Mouse (Mus musculus): ENCODE measurements around the gene Spata19.

The Spata19 gene

DNA sequence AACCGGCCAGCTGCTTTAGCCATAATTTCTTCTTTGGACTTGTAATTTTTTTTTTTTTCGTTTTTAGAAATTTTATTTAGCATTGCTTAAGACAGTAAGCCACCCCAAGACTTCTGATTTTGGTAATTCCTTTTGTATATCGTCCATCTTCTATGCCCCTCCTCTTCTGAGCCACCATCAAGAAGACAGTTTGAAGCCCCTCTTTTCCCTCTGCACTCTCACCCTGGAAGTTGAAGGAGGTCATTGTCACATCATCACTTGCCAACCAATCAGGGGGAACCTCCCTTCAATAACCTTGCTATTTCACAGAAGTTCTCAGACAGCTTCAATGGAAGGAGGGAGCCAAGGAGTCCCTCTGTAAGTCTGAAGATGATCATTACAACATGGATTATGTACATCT is at the start of gene Spata19:
Gene Spata19, plus strand, starts transcription at position 301 of the 400 bp plus-strand sequence.
- in situ Hi-C loops (cut with MboI; ENCODE audit: unreplicated experiment in 2 of 2), result no loop called here

DNA sequence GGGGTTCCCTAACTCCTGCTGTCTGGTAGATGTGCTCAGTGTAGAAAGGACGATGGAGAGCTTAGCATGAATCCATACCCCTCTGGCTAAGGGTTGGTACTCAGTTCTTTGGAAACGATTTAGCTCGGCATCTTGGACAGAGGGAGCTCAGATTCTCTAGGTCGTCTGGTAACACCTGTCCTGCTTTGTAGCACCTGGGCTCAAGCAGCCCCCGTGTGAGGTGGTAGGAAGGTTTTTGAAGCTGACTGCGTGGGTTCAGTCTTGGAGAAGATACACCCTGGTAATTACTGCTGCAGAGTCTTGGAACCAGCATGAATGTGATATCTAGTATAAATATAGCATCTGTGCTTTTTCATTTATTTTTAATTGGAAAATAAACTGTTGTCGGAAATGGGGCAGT is 43.5 kb upstream of the Spata19 start:
- in situ Hi-C loops (cut with MboI; ENCODE audit: unreplicated experiment in 2 of 2), result no loop called here

DNA sequence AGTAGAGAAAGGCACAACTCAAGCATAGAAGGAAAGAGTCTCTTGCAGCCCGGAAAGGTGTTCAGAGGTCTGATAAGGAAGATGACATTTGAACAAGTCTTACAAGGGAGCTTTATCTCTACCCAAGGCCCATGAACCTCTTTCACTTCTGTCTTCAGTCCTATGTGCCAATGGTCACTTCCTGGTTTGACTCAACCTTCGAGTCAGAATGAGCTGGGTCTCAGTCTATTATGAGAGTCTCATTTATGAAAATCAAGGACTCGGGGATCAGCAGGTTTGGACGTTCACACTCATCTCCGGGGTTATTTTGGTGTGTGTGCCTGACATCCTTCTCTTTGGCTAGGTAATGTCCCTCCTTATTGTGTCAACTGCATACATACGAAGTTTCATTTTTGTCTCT is 38.7 kb upstream of the Spata19 start:
- in situ Hi-C loops (cut with MboI; ENCODE audit: unreplicated experiment in 2 of 2), result no loop called here

DNA sequence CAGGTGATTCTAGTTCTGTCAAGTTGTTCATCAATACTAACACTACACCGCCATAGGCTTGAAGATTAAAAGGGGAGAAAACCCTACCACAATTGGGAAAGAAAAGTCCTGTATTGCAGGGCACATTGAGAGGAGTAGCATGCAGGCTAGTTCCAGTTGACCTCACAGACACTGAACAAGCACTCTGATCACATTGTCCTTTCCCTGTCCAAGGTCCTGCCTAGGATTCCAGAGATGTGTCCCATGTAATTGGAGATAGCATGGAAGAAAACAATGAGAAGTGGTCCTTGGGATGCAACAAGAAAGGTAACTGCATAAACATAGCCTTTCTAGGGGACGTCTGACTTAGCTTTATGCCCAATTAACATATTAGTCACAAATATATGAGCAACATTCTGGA is 29.4 kb upstream of the Spata19 start:
- in situ Hi-C loops (cut with MboI; ENCODE audit: unreplicated experiment in 2 of 2), result no loop called here

DNA sequence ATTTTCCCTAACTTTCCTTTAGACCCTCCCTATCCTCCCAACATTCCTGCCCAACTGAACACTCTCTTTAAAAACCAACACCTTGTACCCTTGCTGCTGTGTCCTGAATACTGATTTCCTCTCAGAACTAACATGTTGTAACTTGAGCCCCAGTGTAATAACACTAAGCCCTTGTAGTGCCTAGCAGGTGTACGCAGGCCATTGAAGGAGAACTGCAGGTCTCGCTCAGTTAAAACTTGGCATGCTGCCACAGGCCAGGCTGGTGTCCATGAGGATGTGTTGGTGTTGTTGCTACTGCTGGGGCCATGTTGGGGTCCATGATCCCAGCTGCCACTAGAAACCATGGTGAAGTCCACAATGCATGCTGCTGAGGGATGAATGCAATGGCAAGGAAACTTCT is 27.5 kb upstream of the Spata19 start:
- in situ Hi-C loops (cut with MboI; ENCODE audit: unreplicated experiment in 2 of 2), result no loop called here

DNA sequence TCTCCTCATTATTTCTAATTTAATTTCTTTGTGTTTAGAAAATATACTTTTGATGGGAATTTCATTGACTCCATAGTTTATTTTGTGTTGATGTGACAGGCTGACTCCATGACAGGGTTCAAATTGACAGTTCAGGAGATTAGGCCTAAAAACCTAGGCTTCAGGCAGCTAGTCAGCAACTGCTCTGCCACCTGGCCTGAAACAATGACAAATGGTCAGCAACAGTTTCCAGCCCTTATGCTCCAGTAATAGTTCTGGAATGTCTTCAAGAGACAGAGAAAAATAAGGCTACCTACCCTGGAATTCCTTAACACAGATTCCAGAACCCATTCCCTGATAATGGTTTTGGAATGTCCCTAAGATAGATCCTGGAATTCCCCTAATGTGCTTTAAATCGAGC is 20.9 kb upstream of the Spata19 start:
- in situ Hi-C loops (cut with MboI; ENCODE audit: unreplicated experiment in 2 of 2), result no loop called here

DNA sequence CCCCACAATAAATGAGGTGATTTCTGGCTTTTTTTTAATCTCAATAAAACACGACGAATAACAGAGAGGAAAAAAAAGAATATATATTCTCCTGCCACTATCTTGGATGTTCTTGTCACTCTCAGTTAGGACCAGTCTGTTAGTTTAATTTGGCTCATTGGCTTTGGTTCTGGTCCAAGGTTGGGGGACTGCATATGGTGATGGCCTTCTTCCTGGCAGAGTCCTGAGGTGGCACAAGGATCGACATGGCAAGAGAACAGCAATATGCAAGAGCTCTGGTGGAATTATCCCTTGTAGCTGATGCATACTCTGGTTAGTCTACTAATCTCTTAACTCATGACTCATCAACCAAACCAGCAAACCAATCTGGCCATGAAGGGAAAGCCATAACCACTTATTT is 9.6 kb upstream of the Spata19 start:
- in situ Hi-C loops (cut with MboI; ENCODE audit: unreplicated experiment in 2 of 2), result no loop called here

DNA sequence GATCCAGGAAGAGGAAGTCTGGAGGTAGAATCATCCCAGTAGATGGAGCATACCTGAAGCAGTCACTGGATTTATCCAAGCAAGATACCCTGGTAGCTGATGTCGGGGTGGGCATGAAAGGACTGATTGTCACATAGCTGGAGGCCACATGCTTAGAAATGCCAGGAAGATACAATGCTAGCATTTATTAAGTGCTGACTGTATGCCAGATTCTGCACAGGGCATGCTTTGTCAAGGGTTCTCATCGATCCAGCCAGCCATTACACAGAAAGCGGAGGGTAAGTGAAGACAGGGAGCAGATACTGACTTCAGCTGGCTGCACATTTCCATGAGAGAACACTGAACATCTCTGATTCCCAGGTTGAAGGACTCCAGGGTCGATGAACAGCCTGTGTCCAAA is 4.6 kb downstream of the Spata19 start:
- in situ Hi-C loops (cut with MboI; ENCODE audit: unreplicated experiment in 2 of 2), result no loop called here

DNA sequence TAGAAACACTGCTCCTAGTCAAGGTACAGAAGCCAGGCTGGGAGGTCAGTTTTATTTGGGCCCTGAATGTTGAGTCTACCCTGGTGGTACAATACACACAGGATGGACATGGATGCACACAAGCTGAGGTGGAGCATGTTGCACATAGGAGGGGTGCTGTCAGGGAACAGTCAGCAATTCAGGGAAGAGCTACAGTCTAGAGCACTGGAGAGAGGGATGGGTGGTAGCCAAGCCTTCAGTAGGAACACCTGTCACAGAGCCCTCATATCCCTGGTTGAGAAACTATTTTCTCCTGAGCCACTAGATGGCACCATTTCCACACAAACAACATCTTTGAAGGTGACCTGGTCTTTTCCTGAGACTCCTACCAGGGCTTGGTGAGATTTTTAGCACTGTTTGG is 13.1 kb downstream of the Spata19 start:
- in situ Hi-C loops (cut with MboI; ENCODE audit: unreplicated experiment in 2 of 2), result loop anchor here (5.0 kb wide), 3 partner anchors 328 to 843 kb away; no protein-coding TSS in a partner anchor

DNA sequence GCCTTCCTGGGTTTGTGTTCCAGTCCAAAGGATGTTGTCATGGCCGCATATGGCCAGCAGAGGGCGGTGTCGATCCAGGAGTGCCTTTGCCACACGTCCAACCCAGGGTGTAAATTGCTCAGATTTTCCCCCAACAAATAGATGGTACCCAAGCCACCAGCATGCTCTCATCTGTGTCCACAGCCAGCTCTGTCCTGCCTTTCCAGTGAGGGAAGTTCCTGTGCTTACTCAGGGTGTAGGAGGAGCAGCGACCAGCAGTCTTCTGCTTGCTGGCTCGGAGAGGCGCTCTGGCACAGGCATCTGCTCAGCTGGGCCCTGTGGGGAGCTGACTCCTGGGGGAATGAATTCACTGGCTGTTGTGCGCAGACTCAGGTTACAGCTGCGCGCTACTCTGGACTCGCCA is 17.5 kb downstream of the Spata19 start:
- in situ Hi-C loops (cut with MboI; ENCODE audit: unreplicated experiment in 2 of 2), result loop anchor here (5.0 kb wide), 3 partner anchors 323 to 838 kb away; no protein-coding TSS in a partner anchor

DNA sequence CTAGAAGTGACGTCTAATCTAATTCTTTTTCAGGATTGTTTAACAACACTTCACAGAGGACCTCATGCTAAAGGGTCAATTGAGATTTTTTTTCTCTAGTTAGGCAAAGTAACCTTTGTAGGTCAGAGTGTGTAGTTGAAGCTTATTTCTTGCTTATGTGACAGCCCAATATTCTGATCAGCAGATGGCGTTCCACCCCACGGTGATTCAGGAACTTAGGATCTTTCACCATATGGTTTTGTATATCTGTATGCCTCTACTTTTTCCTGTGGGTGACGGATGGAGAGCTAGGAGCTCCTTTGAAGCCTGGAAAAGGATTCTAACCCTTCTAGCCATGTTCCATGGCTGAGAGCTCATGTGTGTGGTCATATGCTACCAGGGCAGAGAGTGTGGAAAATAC is 27.9 kb downstream of the Spata19 start:
- in situ Hi-C loops (cut with MboI; ENCODE audit: unreplicated experiment in 2 of 2), result no loop called here

DNA sequence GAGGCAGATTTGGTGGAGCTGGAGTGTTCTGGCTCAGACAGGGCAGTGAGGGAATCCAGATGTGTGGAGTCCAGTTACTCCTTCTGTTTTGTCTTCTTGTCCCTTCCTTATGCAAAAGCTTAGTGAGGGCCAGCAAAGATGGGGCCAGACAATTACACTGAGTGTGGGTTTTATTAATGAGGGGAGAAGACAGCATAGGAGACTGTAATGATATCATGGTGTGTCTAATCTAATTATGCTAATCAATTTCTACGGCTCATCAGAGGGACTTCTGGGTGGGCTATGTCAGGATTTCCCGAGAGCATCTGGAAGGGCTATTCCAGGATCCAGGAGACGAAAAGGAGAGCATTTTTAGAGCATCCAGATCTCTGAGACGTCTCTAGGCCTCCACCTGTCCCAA is 32.0 kb downstream of the Spata19 start:
- in situ Hi-C loops (cut with MboI; ENCODE audit: unreplicated experiment in 2 of 2), result no loop called here

DNA sequence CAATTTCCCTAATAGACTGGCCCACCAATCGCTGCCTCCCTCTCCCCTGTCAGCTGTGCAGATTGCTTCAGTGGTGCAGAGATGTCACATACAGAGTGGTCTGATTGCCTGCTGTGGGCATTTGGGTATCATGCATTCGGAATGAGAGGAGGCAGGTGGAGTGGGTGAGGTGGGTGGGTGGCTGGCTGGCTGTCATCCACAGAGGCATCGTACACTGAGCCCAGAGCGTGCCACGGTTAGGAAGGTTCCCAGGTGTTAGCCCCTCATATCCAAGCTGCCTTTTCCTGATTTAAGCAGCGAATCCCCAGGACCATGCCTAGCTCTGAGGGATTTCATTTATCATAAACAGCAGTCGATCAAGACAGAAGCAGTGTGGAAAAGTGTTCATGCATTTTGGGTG is 36.7 kb downstream of the Spata19 start:
- in situ Hi-C loops (cut with MboI; ENCODE audit: unreplicated experiment in 2 of 2), result no loop called here

DNA sequence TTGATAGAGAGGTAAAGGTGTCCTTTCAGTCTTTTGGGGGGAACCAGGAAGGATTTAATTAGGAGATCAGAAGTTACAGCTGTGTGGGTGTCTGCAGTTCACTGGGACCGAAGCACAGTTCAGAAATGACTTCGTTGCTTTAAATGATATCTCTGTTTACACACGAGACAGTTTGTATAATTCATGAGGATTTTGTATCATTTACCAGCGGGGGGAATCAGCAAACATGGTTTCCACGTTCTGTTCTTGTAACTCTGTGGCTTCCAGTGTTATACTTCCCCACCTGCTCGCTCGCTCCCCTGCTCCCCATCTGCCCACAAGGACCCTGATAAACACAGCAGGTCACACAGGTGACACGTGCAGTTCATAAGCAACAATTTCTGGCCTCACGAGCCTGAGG is 39.3 kb downstream of the Spata19 start:
- in situ Hi-C loops (cut with MboI; ENCODE audit: unreplicated experiment in 2 of 2), result no loop called here

DNA sequence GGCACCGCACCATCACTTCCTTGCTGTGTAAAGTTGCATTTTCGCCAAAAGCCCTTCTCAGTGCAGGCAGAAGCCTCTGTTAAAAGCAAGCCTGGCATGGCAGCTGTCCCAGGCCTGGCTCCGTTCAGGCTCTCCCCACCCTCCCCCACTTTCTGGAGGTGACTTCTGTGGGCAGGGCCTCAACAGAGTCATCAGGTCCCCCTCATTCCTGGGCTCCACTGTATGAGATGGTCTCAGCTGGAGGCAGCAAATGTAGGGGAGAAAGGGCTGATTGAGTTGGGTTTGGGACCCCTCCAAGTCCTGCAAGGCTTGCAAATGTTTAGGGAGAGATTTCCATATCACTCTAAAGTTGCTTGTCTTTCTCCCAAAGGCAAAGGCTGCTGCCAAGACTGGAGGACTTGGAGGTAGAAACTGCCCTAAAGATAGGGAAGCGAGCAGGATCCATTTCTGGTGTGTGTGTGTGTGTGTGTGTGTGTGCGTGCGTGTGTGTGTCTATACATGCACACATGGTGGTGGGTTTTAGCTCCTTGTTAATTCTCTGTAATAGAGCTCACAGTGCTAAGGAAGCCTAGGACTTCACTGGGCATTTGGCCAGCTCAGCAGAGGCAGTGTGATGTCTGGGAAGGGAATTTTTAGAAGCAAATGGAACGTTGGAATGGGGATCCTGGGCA is 40.9 kb downstream of the Spata19 start:
- in situ Hi-C loops (cut with MboI; ENCODE audit: unreplicated experiment in 2 of 2), result no loop called here

DNA sequence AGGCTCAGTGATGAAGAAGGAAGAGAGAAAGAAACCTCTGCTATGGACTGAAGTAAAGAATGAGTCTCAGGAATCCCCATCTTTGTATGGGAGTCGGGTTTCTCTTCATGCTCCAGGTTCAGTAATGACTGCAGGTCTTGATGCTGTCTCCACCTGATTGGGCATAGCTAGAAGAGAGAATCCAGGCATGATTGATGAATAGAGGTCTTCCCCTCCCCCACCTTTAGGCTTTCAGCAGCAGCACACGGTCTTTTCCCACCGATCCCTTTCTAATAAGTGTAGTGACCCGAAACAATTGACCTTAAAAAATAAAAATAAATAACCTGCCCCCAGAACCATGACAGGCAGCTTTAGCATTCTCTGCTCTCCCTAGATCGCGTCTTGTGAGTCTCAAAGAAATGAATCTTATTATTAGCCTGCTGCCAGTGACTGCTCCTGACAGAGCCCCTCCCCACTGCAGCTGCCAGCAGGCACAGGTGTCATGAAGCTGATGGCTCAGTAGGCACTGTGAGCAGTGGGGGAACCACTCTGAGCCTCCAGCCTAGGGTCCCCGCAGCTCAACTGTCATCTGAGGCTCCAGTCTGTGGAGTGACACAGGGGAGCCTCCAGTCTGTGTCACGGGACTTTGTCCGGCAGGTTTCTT is 53.3 kb downstream of the Spata19 start:
- in situ Hi-C loops (cut with MboI; ENCODE audit: unreplicated experiment in 2 of 2), result no loop called here

Measured in v-Abl transformed pro-B cells (cell line).